Mouse (Mus musculus) cortical plate, adult 2 months (tissue): ENCODE measurements around the gene Abhd12.

Source experiments
- CTCF ChIP-seq: fragments of 200-500 bp; IDR thresholded peaks from 2 replicates; pipeline ENCODE4 v1.5.1; 2011; ENCODE audit warnings: mild to moderate bottlenecking, control low read depth, low read length; ENCODE audit not compliant: insufficient read depth; ENCODE audit errors: extremely low read depth
- POLR2A ChIP-seq: fragments of 200-500 bp; IDR thresholded peaks from 2 replicates; pipeline ENCODE4 v1.6.1; 2011; ENCODE audit warnings: mild to moderate bottlenecking, low read length, control low read depth; ENCODE audit not compliant: insufficient read depth; ENCODE audit errors: extremely low read depth

DNA sequence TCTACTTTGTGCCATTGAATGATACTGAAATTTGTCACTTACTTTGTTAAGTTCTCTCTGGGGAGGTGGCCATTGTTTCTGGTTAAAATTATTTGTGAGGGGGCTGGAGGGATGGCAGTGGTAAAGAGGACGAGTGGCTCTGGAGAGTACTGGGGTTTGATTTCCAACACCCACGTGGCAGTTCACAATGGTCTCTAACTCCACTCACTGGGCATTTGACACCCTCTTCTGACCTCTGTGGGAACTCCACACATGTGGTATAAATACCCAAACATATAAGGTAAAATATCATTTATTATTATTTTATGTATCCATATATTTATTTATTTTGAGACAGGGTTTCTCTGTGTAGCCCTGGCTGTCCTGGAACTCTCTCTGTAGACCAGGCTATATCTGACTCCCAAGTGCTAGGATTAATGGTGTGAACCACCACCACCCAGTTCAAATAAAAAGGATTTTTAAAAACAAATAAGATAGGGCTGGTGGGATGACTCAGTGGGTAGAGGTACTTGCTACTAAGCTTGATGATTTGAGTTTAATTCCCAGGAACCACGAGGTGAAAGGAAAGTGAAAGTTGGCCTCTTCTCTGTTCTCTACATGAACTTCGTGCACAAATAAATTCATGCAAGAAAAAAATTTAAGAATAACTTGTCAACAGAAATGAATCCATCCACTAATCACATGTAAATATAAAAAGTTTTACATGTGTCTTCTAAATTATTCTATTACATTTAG, 10.4 kb upstream of the Abhd12 start:
- no peak for TF ChIP-seq CTCF
- no peak for TF ChIP-seq POLR2A
